Mouse (Mus musculus) testis, adult 2 months (tissue): ENCODE measurements around the gene Mgat5.

Source experiments
- CTCF ChIP-seq: fragments of 200-500 bp; IDR thresholded peaks from 2 replicates; pipeline ENCODE4 v1.5.1; 2012; ENCODE audit warnings: low read depth, mild to moderate bottlenecking, inconsistent platforms, low read length, moderate library complexity; ENCODE audit not compliant: control insufficient read depth, insufficient read depth, insufficient replicate concordance
- POLR2A ChIP-seq: fragments of 200-500 bp; IDR thresholded peaks from 2 replicates; pipeline ENCODE4 v1.6.1; 2012; ENCODE audit warnings: low read depth, mild to moderate bottlenecking, inconsistent platforms, low read length, moderate library complexity; ENCODE audit not compliant: control insufficient read depth

DNA sequence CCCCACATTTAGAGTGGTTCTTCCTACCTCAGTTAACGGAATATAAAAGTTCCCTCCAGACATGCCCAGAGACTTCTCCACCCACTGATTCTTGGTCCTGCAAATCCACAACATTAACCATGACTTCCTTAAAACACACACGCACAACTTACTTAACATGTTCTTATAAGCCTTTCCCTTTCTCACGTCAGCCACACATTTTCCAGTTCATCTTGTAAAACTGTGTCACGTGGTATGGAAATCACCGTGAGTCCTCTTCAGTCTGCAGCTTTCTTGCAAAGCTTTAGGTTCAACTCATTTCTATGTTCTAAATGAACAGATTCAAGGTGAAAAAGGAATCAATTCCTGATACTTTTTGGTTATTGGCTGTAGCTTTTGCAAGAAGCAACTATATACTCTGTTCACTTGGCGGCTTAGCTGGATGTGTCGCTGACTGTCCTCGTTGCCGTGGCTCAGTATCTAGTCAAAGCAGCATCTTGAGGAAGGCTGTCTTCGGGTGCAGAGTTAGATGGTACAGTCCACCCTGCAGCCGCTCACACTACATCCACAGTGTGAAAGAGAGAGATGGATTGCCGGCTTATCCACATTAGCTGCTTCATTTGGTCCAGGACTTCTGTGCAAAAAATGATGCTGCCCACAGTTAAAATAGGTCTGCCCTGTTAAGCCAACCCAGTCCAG lies 146.7 kb downstream of the Mgat5 start:
- TF ChIP-seq POLR2A, result no peak
- TF ChIP-seq CTCF, result no peak
